Mouse (Mus musculus): ENCODE results near the gene Gm20479. TPM values are rescaled to one million over a fixed set of nuclear protein-coding genes. Genes with fewer than 3 reads are reported as not detected.

Gene Gm20479
- not detected in 2 replicates for polyA plus RNA-seq (2012; rRNA removed)

DNA sequence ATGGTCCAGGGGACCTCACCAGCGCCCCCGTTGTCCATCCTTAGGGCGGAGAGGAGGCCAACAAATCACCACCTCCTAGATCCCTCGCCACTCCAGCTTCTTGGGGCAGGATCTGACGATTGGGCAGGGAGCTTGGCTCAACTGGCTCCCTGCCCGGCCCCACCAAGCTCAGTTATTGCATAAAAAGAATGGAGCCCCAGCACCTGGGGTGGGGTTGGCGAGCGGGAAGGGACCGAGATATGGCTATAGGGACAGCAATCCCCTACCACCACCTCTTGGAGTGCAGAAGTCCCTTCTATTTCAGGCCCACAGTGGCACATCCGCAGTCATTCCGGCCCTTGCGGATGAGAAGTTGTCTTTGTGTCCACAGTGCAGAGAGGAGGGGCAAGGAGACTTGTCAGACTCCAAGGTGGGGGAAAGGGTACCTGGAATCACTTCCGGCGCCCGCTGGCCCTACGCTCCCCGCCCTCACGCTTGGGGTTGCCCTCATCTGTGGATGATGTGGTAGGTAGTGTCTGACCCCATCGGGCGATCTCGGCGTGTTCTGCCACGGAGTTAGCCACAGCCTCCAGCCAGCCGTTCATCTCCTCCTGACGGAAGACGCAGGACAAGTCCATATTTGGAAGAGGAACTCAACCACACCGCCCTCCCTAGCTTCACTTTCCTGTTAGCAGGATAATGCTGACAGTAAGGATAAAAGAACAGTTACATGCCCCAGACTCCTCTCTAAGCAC is at the start of gene Gm20479:
Gene Gm20479, minus strand, starts transcription at position 559 of the 734 bp plus-strand sequence.

DNA sequence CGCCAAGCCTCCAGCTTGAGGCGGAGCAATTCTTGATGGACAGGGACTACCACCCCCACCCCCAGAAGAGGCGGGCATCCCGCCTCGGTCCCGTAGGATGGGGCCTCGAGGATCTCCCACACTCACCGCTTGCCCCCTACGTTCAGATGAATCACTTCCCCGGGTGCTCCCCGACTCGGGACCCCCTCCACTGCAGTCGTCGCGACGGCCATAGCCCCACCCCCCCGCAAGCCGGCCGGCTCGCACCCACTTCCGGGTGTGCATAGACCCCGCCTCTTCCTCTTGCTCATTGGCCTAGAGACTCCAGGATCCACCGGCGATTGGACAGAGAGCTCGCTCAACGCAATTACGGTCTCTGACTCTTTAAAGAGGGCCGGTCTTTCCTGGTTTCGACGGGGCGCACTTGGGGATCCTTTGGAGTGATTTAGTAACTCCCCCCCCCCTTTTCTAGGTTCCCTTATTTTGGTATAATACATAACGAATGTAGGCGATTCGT is 1.4 kb downstream of the Gm20479 start, which contains the start of gene Shkbp1:
Gene Shkbp1, minus strand, starts transcription at position 275 of the 496 bp plus-strand sequence.

GRCm38 (mm10) chr7:27337175-27337853 is 19.9 kb downstream of the Gm20479 start, which contains the start of gene Ltbp4:
TSS of gene Ltbp4 (minus strand) at chr7:27337692.

Other genes with a start within 250 kb of the Gm20479 start
- 32.1 and 42.8 TPM in 2 replicates for gene Cyp2f2, start 237.5 kb downstream of the Gm20479 start, polyA plus RNA-seq (2012; rRNA removed)
- gene Cyp2t4, start 203.7 kb downstream of the Gm20479 start, polyA plus RNA-seq (2012; rRNA removed) = not detected in 2 replicates
- gene Egln2, start 190.6 kb downstream of the Gm20479 start, polyA plus RNA-seq (2012; rRNA removed) = 114 and 122 TPM in 2 replicates
- 75.7 and 89.8 TPM in 2 replicates for gene Rab4b, start 178.5 kb downstream of the Gm20479 start, polyA plus RNA-seq (2012; rRNA removed)
- not detected in 2 replicates for gene Gm21983, start 176.3 kb downstream of the Gm20479 start, polyA plus RNA-seq (2012; rRNA removed)
- 13.2 and 15.1 TPM in 2 replicates for gene Mia, start 176.3 kb downstream of the Gm20479 start, polyA plus RNA-seq (2012; rRNA removed)
- gene BC024978, start 161.6 kb downstream of the Gm20479 start, polyA plus RNA-seq (2012; rRNA removed) = 12.1 and 14.1 TPM in 2 replicates
- 143 and 174 TPM in 2 replicates for gene Snrpa, start 161.1 kb downstream of the Gm20479 start, polyA plus RNA-seq (2012; rRNA removed)
- 30.0 and 32.5 TPM in 2 replicates for gene Itpkc, start 128.8 kb downstream of the Gm20479 start, polyA plus RNA-seq (2012; rRNA removed)
- gene Coq8b, start 124.4 kb downstream of the Gm20479 start, polyA plus RNA-seq (2012; rRNA removed) = 45.7 and 55.4 TPM in 2 replicates
- 24.9 and 26.6 TPM in 2 replicates for gene Numbl, start 99.0 kb downstream of the Gm20479 start, polyA plus RNA-seq (2012; rRNA removed)
- gene Ltbp4, start 19.7 kb downstream of the Gm20479 start, polyA plus RNA-seq (2012; rRNA removed) = 310 and 356 TPM in 2 replicates
- 107 and 150 TPM in 2 replicates for gene Shkbp1, start 1.4 kb downstream of the Gm20479 start, polyA plus RNA-seq (2012; rRNA removed)
- gene Sptbn4, start 90.3 kb upstream of the Gm20479 start, polyA plus RNA-seq (2012; rRNA removed) = 0.57 and 1.0 TPM in 2 replicates
- gene Blvrb, start 90.6 kb upstream of the Gm20479 start, polyA plus RNA-seq (2012; rRNA removed) = 146 and 164 TPM in 2 replicates
- 14.3 and 15.9 TPM in 2 replicates for gene Sertad3, start 116.3 kb upstream of the Gm20479 start, polyA plus RNA-seq (2012; rRNA removed)
- 71.5 and 84.1 TPM in 2 replicates for gene Sertad1, start 129.5 kb upstream of the Gm20479 start, polyA plus RNA-seq (2012; rRNA removed)
- gene Prx, start 141.9 kb upstream of the Gm20479 start, polyA plus RNA-seq (2012; rRNA removed) = 1.5 and 2.3 TPM in 2 replicates
- gene Hipk4, start 165.8 kb upstream of the Gm20479 start, polyA plus RNA-seq (2012; rRNA removed) = 1.1 and 1.4 TPM in 2 replicates
- 108 and 120 TPM in 2 replicates for gene Pld3, start 195.8 kb upstream of the Gm20479 start, polyA plus RNA-seq (2012; rRNA removed)
- 21.1 and 22.8 TPM in 2 replicates for gene 2310022A10Rik, start 195.8 kb upstream of the Gm20479 start, polyA plus RNA-seq (2012; rRNA removed)
- gene Akt2, start 234.1 kb upstream of the Gm20479 start, polyA plus RNA-seq (2012; rRNA removed) = 42.0 and 45.4 TPM in 2 replicates